Mouse (Mus musculus) hindbrain, embryonic 12.5 days (tissue): Measurements from ENCODE around the gene Setd6. TPM values are rescaled to one million over a fixed set of nuclear protein-coding genes. Genes with fewer than 3 reads are reported as not detected.

Source experiments
- microRNA-seq: library from miRNA; unstranded; fragments of <30 nt; microRNA quantifications from one replicate; pipeline ENCODE4, GENCODE M21; 2017
- polyA plus RNA-seq: library from polyadenylated mRNA; unstranded; fragments of >200 nt; fragmentation: Nextera tagmentation; extraction: Ambion mirVana; gene quantifications from 2 replicates; pipeline ENCODE4 v1.2.1, GENCODE M21; 2016

The Setd6 gene
- polyA plus RNA-seq, 1 experiment from 2014 or later = 21.9 TPM

Small RNA genes within 50 kb of the gene (microRNA-seq; reads per million reads assigned to microRNA genes)
- gene Mir7073 = 1.4 reads per million

Other genes starting within 250 kb of the Setd6 start
- 10.0 and 12.9 TPM in 2 replicates for gene Csnk2a2, start 225.8 kb upstream of the Setd6 start, polyA plus RNA-seq
- 2.6 and 2.8 TPM in 2 replicates for gene Ccdc113, start 181.8 kb upstream of the Setd6 start, polyA plus RNA-seq
- not detected in 2 replicates for gene Prss54, start 139.5 kb upstream of the Setd6 start, polyA plus RNA-seq
- 16.6 and 17.9 TPM in 2 replicates for gene Gins3, start 82.4 kb upstream of the Setd6 start, polyA plus RNA-seq
- gene Ndrg4, start 38.9 kb upstream of the Setd6 start, polyA plus RNA-seq = 97.1 and 99.0 TPM in 2 replicates
- 85.0 and 90.5 TPM in 2 replicates for gene Cnot1, start 91.6 kb downstream of the Setd6 start, polyA plus RNA-seq
- gene Sap18b, start 109.5 kb downstream of the Setd6 start, polyA plus RNA-seq = 337 and 366 TPM in 2 replicates
- gene Slc38a7, start 137.7 kb downstream of the Setd6 start, polyA plus RNA-seq = 20.0 and 20.2 TPM in 2 replicates
- 162 and 164 TPM in 2 replicates for gene Got2, start 172.7 kb downstream of the Setd6 start, polyA plus RNA-seq